Mouse (Mus musculus): Measurements from ENCODE around the gene Pawr.

- TF ChIP-seq CTCF (IDR thresholded peaks at IDR 0.05; ENCODE audit: low read depth, low read length), result no peak
- no peak for TF ChIP-seq EP300 (IDR thresholded peaks at IDR 0.05; ENCODE audit: insufficient read depth, low read depth, low read length)
- TF ChIP-seq POLR2A (IDR thresholded peaks at IDR 0.05; ENCODE audit: insufficient read depth, low read length), result no peak
These were observed 122.8 kb downstream of the Pawr start for GRCm38 (mm10) chr10:108454691-108455117.

All from ES-Bruce4 (cell line).